Mouse (Mus musculus): ENCODE measurements around the gene Uevld. TPM values are rescaled to one million over a fixed set of nuclear protein-coding genes. Genes with fewer than 3 reads are reported as not detected.
"Not testable (repeated sequence)": the region's sequence is repeated elsewhere in the genome, so short reads cannot be mapped to it uniquely, and the experiment has no call there.

Gene Uevld
- polyA plus RNA-seq, 1 experiment: 0.95 TPM

DNA sequence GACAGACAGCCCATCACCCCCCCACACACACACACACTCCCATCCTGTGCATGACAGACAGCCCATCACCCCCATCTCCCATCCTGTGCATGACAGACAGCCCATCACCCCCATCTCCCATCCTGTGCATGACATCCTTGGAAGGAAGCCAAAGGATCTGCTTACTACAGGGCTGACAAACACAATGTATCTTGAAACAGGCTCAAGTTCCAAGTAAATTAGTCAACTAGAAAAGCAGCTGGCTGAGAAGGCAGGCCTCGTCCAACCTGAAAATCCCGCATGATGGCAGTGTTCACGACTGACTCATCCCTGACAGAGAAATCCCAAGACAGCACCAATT lies 42.3 kb upstream of the Uevld start:
- WGBS: 69% methylated on average over 3 of the region's 3 CpGs
- H3K27ac ChIP-seq (ENCODE audit: insufficient read depth, low read depth, low read length): no peak overlapping the region
- H3K36me3 ChIP-seq (ENCODE audit: control insufficient read depth, insufficient read depth, low read length): peaks cover 29% of the 10 kb centered on the region
- TF ChIP-seq CTCF (IDR thresholded peaks at IDR 0.05; ENCODE audit: extremely low read depth, insufficient read length, insufficient replicate concordance, low read depth, low read length) (no peak), POLR2A (IDR thresholded peaks at IDR 0.05; ENCODE audit: low read depth, low read length) (no peak)
- H3K4me1 ChIP-seq (ENCODE audit: control insufficient read depth, insufficient read depth, insufficient read length, low read length): peaks cover 4% of the 10 kb centered on the region; the same call in 1 of the 2 replicates
- no peak overlapping the region for H3K4me3 ChIP-seq (ENCODE audit: low read depth, low read length)
- H3K27me3 ChIP-seq (ENCODE audit: control insufficient read depth, insufficient read depth, low read length): no peaks in the 10 kb centered on the region

DNA sequence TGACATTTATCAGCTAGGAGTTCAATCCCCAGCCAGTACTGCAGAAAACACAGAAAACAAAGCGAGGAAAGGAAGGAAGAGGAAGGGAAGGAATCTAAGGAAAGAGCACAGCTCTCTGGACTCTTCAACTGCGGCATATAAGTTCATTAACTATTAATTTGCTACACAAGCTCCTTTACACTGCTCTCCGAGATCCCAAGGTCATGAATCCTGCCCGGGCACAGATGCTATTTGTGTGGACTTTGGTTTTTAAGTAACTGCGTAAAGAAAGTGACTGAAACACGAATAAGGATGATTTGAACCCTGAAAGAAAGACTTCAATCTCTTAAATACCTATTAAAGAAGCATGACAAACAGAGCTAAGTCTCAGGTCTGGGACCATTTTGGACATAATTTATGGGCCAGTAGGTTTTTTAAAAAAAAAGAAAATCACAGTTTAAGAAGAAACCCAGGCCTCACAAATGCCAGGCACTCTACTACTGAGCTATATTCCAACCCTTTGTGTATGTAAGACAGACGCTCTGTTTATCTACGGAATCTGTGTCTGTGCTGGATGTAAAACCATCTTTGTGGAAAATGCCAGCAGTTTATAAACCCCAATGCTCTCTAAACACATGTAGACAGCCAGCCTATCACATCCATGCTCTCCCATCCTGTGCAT lies 41.8 kb upstream of the Uevld start:
- no peaks in the 10 kb centered on the region for H3K27me3 ChIP-seq (ENCODE audit: control insufficient read depth, insufficient read depth, low read length)
- H3K36me3 ChIP-seq (ENCODE audit: control insufficient read depth, insufficient read depth, low read length): peaks cover 33% of the 10 kb centered on the region
- H3K27ac ChIP-seq (ENCODE audit: insufficient read depth, low read depth, low read length): no peak overlapping the region
- WGBS: 56% methylated on average over 8 of the region's 8 CpGs
- no peak overlapping the region for H3K4me3 ChIP-seq (ENCODE audit: low read depth, low read length)
- TF ChIP-seq POLR2A (IDR thresholded peaks at IDR 0.05; ENCODE audit: low read depth, low read length) (no peak), CTCF (IDR thresholded peaks at IDR 0.05; ENCODE audit: extremely low read depth, insufficient read length, insufficient replicate concordance, low read depth, low read length) (no peak)
- H3K4me1 ChIP-seq (ENCODE audit: control insufficient read depth, insufficient read depth, insufficient read length, low read length): peaks cover 4% of the 10 kb centered on the region; the same call in 1 of the 2 replicates

DNA sequence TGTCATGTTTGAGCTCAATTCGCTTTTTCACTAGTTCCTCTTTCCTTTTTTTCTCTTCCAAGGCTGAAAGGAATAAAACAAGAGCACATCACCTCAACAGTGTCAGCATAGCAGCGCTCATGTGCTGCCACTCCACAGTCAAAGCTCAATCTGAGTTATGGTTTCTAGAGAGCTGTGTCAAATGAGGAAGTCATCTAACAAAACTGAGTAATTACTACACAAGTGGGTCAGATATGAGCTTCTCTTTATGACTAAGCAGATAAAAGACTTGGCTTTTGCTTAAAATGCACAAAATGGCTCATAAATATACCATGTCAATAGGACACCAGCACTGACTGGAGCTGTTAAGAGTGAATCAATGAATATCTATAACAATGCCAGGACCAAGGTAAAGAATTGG lies 40.6 kb upstream of the Uevld start:
- WGBS: 61% methylated on average over 2 of the region's 2 CpGs
- peaks cover 43% of the 10 kb centered on the region for H3K36me3 ChIP-seq (ENCODE audit: control insufficient read depth, insufficient read depth, low read length)
- no peaks in the 10 kb centered on the region for H3K27me3 ChIP-seq (ENCODE audit: control insufficient read depth, insufficient read depth, low read length)
- no peak overlapping the region for H3K27ac ChIP-seq (ENCODE audit: insufficient read depth, low read depth, low read length)
- TF ChIP-seq CTCF (IDR thresholded peaks at IDR 0.05; ENCODE audit: extremely low read depth, insufficient read length, insufficient replicate concordance, low read depth, low read length) (no peak), POLR2A (IDR thresholded peaks at IDR 0.05; ENCODE audit: low read depth, low read length) (no peak)
- no peak overlapping the region for H3K4me3 ChIP-seq (ENCODE audit: low read depth, low read length)
- H3K4me1 ChIP-seq (ENCODE audit: control insufficient read depth, insufficient read depth, insufficient read length, low read length): peaks cover 4% of the 10 kb centered on the region; the same call in 1 of the 2 replicates

DNA sequence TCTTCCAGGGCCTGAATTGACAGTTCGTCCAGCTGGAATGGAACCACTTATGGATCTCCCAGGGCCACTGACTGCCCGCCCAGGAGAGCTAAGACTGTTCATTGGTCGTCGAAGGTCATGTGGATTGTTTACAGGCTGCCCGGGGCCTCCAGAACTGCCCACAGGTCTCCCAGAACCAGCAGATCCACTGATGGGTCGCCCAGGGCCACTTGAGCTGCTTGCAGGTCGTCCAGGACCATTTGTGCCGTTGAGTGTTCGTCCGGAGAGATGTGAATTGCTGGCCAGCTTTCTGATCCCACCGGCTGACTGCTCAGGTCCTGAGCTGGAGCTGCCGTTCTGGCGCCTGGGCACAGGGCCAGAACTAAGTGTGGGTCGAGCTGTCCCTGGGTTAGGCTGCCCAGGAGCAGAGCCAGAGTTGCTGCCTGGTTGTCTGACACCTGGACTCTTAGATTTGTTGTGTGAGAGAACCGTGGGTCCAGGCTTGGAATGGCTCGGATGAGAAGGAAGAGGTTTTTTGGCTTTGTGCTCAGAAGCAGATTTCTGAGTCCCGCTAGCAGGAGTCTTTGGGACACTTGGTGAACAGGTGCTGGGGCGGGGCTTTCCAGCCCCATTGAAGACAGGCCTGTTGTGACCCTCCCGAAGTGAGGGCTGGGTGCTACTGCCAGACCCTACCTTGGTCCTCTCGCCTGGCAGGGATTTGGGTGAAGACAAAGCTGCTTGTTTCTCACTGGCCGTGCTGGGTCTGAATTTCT lies 39.5 kb upstream of the Uevld start:
- no peaks in the 10 kb centered on the region for H3K27me3 ChIP-seq (ENCODE audit: control insufficient read depth, insufficient read depth, low read length)
- peaks cover 4% of the 10 kb centered on the region; the same call in 1 of the 2 replicates for H3K4me1 ChIP-seq (ENCODE audit: control insufficient read depth, insufficient read depth, insufficient read length, low read length)
- peaks cover 50% of the 10 kb centered on the region for H3K36me3 ChIP-seq (ENCODE audit: control insufficient read depth, insufficient read depth, low read length)
- H3K27ac ChIP-seq (ENCODE audit: insufficient read depth, low read depth, low read length): no peak overlapping the region
- TF ChIP-seq CTCF (IDR thresholded peaks at IDR 0.05; ENCODE audit: extremely low read depth, insufficient read length, insufficient replicate concordance, low read depth, low read length): no peak
- no peak for TF ChIP-seq POLR2A (IDR thresholded peaks at IDR 0.05; ENCODE audit: low read depth, low read length)
- WGBS: 77% methylated on average over 21 of the region's 21 CpGs
- no peak overlapping the region for H3K4me3 ChIP-seq (ENCODE audit: low read depth, low read length)

DNA sequence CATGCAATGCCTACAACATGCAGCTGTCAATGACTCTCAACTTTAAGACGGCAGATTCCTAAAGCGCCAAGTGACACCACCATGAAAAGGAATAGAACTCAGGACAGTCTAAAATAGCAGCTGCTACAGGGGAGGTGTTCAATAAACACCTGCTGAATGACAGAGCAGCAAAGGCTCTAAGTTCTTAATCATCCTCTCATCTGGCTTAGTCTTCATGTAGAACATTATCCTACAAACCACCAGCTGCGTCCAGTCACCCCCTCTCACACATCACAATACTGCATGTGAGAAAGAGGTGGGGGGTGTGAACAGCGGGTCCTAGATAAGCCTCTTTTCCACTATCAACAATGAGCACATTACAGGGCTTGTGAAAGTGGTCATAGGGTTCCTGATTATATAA lies 38.7 kb upstream of the Uevld start:
- TF ChIP-seq CTCF (IDR thresholded peaks at IDR 0.05; ENCODE audit: extremely low read depth, insufficient read length, insufficient replicate concordance, low read depth, low read length): no peak
- TF ChIP-seq POLR2A (IDR thresholded peaks at IDR 0.05; ENCODE audit: low read depth, low read length): no peak
- Histone ChIP-seq H3K36me3 (ENCODE audit: control insufficient read depth, insufficient read depth, low read length) (peaks cover 55% of the 10 kb centered on the region), H3K4me3 (ENCODE audit: low read depth, low read length) (no peak overlapping the region), H3K27ac (ENCODE audit: insufficient read depth, low read depth, low read length) (no peak overlapping the region), H3K27me3 (ENCODE audit: control insufficient read depth, insufficient read depth, low read length) (no peaks in the 10 kb centered on the region), H3K4me1 (ENCODE audit: control insufficient read depth, insufficient read depth, insufficient read length, low read length) (peaks cover 4% of the 10 kb centered on the region; the same call in 1 of the 2 replicates)
- WGBS: 96% methylated on average over 4 of the region's 4 CpGs

DNA sequence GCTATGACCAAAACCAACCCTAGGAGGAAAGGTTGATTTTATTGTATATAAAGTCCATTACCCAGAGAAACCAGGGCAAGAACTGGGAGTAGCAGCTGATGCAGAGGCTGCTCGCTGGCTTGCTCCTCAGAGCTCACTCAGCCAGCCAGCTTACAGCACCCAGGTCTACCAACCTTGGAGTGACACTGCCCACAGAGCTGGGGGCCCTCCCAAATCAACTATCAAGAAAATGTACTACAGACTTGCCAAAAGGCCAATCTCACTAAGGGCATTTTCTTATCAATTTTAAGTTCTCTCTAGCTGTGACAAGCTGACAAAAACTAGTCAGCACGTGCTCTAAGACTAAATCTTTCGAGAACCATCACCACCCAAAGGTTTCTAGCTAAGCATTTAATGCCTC lies 37.2 kb upstream of the Uevld start:
- Histone ChIP-seq H3K4me3 (ENCODE audit: low read depth, low read length) (no peak overlapping the region), H3K4me1 (ENCODE audit: control insufficient read depth, insufficient read depth, insufficient read length, low read length) (peaks cover 4% of the 10 kb centered on the region; the same call in 1 of the 2 replicates), H3K27ac (ENCODE audit: insufficient read depth, low read depth, low read length) (no peak overlapping the region), H3K27me3 (ENCODE audit: control insufficient read depth, insufficient read depth, low read length) (no peaks in the 10 kb centered on the region), H3K36me3 (ENCODE audit: control insufficient read depth, insufficient read depth, low read length) (peaks cover 61% of the 10 kb centered on the region)
- TF ChIP-seq CTCF (IDR thresholded peaks at IDR 0.05; ENCODE audit: extremely low read depth, insufficient read length, insufficient replicate concordance, low read depth, low read length) (no peak), POLR2A (IDR thresholded peaks at IDR 0.05; ENCODE audit: low read depth, low read length) (no peak)
- WGBS: 94% methylated on average over 3 of the region's 3 CpGs

DNA sequence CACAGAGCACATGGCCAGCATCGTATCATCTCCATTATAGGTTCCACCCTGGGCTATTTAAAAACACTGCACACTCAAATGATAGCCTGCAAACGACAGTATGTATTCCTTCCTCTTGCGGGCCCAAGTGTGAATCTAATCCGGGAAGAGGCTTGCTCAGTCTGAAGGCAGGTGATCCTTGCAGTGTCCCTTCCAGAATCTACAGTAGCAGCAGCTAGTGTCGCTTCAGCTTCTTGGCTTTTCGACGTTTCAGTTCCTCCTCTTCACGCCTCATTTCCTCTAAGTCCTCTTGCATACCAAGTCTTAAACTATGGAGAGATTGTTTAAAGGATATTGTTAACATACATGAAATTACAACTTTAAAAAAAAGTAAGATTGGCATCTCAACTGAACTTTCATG lies 34.8 kb upstream of the Uevld start:
- H3K27me3 ChIP-seq (ENCODE audit: control insufficient read depth, insufficient read depth, low read length): no peaks in the 10 kb centered on the region
- WGBS: 87% methylated on average over 8 of the region's 8 CpGs
- no peak overlapping the region for H3K4me3 ChIP-seq (ENCODE audit: low read depth, low read length)
- peaks cover 54% of the 10 kb centered on the region for H3K36me3 ChIP-seq (ENCODE audit: control insufficient read depth, insufficient read depth, low read length)
- no peak for TF ChIP-seq POLR2A (IDR thresholded peaks at IDR 0.05; ENCODE audit: low read depth, low read length)
- TF ChIP-seq CTCF (IDR thresholded peaks at IDR 0.05; ENCODE audit: extremely low read depth, insufficient read length, insufficient replicate concordance, low read depth, low read length): no peak
- H3K27ac ChIP-seq (ENCODE audit: insufficient read depth, low read depth, low read length): no peak overlapping the region
- H3K4me1 ChIP-seq (ENCODE audit: control insufficient read depth, insufficient read depth, insufficient read length, low read length): no peaks in the 10 kb centered on the region

DNA sequence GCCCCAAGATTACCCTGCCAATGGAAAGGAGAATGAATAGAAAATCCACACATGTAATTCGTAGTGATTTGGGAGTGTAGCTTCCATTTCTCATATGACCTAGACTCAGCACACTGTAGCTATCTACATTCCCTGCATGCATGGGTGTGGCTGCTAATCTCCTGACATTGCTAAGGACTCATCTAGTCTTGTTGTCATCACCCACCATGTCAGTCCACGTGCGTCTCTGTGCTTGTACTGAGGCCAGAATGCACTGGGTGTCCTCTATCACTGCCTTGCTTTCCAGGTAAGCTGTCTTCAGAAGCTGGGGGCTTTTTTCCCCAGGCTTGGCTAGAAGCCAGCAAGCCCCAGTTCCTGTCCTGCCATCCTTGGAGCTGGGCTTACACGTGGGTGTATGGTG lies 31.1 kb upstream of the Uevld start:
- peaks cover 21% of the 10 kb centered on the region for H3K36me3 ChIP-seq (ENCODE audit: control insufficient read depth, insufficient read depth, low read length)
- H3K27me3 ChIP-seq (ENCODE audit: control insufficient read depth, insufficient read depth, low read length); H3K27ac ChIP-seq (ENCODE audit: insufficient read depth, low read depth, low read length); H3K4me3 ChIP-seq (ENCODE audit: low read depth, low read length); H3K4me1 ChIP-seq (ENCODE audit: control insufficient read depth, insufficient read depth, insufficient read length, low read length): not testable (repeated sequence)
- WGBS: 69% methylated on average over 4 of the region's 4 CpGs
